Mouse (Mus musculus): ENCODE data around the gene Gm17660. TPM values are rescaled to one million over a fixed set of nuclear protein-coding genes. Genes with fewer than 3 reads are reported as not detected.
"Not testable (repeated sequence)": the region's sequence is repeated elsewhere in the genome, so short reads cannot be mapped to it uniquely, and the experiment has no call there.

Gene Gm17660
- polyA plus RNA-seq, 1 experiment, result not detected

DNA sequence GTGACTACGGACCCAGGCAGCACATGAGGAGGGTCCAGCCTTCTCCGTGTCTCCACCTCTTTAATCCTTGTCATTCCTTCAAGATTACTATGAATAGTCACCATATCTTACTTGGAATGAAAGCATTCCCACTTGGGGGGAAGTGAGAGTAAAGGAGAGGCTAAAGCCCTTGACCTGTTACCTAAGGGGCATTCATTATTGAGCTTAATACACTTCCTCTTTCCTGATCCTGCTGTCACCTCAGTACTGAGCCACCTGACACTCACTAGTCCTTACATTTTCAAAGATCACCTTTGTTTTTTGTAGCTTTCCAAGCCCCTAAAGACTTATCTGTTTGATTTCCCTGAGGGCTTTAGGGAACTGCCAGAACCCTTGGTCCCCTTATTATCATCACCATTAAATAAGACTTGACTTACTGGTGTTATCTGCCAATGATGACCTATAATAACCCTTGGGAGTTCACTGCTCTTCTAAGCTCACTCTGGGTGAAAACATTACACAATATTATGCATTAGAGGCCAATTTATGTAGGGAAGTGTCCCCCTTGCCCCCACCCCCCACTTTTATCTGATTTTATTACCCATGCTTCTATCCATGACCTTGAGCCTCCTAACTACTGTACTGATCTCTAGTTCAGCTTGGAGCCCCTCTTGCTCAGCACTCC is 44.8 kb downstream of the Gm17660 start:
- no peak overlapping the region for H3K4me3 ChIP-seq (replicated peaks)
- H3K27me3 ChIP-seq (replicated peaks), result peaks cover 4% of the 10 kb centered on the region
- TF ChIP-seq GATA1 (IDR thresholded peaks at IDR 0.05; ENCODE audit: borderline replicate concordance, low read length) (no peak), FLI1 (IDR thresholded peaks at IDR 0.05; ENCODE audit: low read length) (no peak)
- H3K4me1 ChIP-seq, result peaks cover 11% of the 10 kb centered on the region
- no peaks in the 10 kb centered on the region for H3K36me3 ChIP-seq (replicated peaks; ENCODE audit: low read length)
- no peaks in the 10 kb centered on the region for H3K9me3 ChIP-seq

- no peaks in the 10 kb centered on the region for H3K27me3 ChIP-seq (replicated peaks)
- peaks cover 56% of the 10 kb centered on the region for H3K4me1 ChIP-seq
- peak overlapping the region; percentile 59 for H3K4me3 ChIP-seq (replicated peaks)
- H3K9me3 ChIP-seq, result no peaks in the 10 kb centered on the region
- H3K36me3 ChIP-seq (replicated peaks; ENCODE audit: low read length), result no peaks in the 10 kb centered on the region
- no peak for TF ChIP-seq FLI1 (IDR thresholded peaks at IDR 0.05; ENCODE audit: low read length)
- TF ChIP-seq GATA1 (IDR thresholded peaks at IDR 0.05; ENCODE audit: borderline replicate concordance, low read length), result no peak
These were observed 52.1 kb downstream of the Gm17660 start for GRCm38 (mm10) chr5:104025245-104025854.

GRCm38 (mm10) chr5:104024762-104025161 is 52.6 kb downstream of the Gm17660 start:
- TF ChIP-seq FLI1 (IDR thresholded peaks at IDR 0.05; ENCODE audit: low read length) (no peak), GATA1 (IDR thresholded peaks at IDR 0.05; ENCODE audit: borderline replicate concordance, low read length) (no peak)
- Histone ChIP-seq H3K27me3 (replicated peaks) (no peaks in the 10 kb centered on the region), H3K36me3 (replicated peaks; ENCODE audit: low read length) (no peaks in the 10 kb centered on the region), H3K9me3 (no peaks in the 10 kb centered on the region), H3K4me1 (peaks cover 61% of the 10 kb centered on the region), H3K4me3 (replicated peaks) (no peak overlapping the region)

- H3K4me3 ChIP-seq (replicated peaks); H3K36me3 ChIP-seq (replicated peaks; ENCODE audit: low read length); H3K9me3 ChIP-seq: not testable (repeated sequence)
These were observed 53.2 kb downstream of the Gm17660 start for GRCm38 (mm10) chr5:104024193-104024592.

GRCm38 (mm10) chr5:104023289-104024020 is 54.0 kb downstream of the Gm17660 start:
- no peaks in the 10 kb centered on the region for H3K27me3 ChIP-seq (replicated peaks)
- TF ChIP-seq FLI1 (IDR thresholded peaks at IDR 0.05; ENCODE audit: low read length) (no peak), GATA1 (IDR thresholded peaks at IDR 0.05; ENCODE audit: borderline replicate concordance, low read length) (no peak)
- no peaks in the 10 kb centered on the region for H3K36me3 ChIP-seq (replicated peaks; ENCODE audit: low read length)
- H3K4me1 ChIP-seq, result peaks cover 71% of the 10 kb centered on the region
- H3K4me3 ChIP-seq (replicated peaks), result peak overlapping the region; percentile 83
- H3K9me3 ChIP-seq, result no peaks in the 10 kb centered on the region

More at GRCm38 (mm10) chr5:104024193-104024592, 53.2 kb downstream of the Gm17660 start:
- peaks cover 66% of the 10 kb centered on the region for H3K4me1 ChIP-seq
- H3K27me3 ChIP-seq (replicated peaks), result not testable (repeated sequence)

GRCm38 (mm10) chr5:104022558-104022957 is 54.9 kb downstream of the Gm17660 start:
- no peak for TF ChIP-seq FLI1 (IDR thresholded peaks at IDR 0.05; ENCODE audit: low read length)
- TF ChIP-seq GATA1 (IDR thresholded peaks at IDR 0.05; ENCODE audit: borderline replicate concordance, low read length), result no peak
- Histone ChIP-seq H3K4me1 (peaks cover 77% of the 10 kb centered on the region), H3K36me3 (replicated peaks; ENCODE audit: low read length) (peaks cover 9% of the 10 kb centered on the region), H3K9me3 (no peaks in the 10 kb centered on the region), H3K4me3 (replicated peaks) (peak overlapping the region; percentile 94), H3K27me3 (replicated peaks) (no peaks in the 10 kb centered on the region)

DNA sequence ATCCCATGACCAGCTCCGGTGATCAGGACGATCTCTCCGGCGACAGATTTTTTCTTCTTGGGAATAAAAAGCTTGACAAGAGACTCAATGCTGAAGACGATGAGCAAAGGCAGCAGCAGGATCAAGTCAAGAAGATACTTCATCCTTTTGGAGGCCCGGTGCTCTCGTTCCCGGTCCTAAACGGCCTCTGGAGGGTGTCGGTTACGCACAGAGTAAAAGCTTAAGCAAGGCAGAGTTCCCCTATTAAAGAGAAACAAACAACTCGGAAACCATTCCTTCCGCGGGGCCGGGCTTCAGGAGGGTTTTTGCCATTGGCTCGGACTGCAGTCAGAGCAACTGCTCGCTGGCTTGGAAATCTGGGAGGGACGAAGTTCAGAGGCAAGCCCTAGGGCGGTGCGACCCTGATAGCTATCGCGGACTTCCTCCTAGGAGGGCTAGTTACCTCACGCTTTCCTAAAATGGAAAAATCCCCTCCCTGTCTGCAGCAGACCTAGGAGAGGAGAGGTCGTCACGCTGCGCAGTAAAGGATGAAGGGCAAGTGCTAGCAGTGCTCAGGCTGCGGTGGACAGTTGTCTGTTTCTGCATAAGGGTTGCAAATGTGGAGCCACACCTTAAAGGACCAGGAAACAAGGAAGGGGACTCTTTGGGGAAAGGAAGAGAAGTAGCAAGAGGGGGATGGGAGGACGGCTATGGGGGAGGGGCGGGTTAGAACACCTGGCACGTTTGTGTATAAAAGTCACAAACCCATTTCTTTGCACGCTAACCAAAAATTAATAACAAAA is 55.6 kb downstream of the Gm17660 start, which contains the start of gene Hsd17b11:
Hsd17b11 (minus strand) TSS at position 323 of the 782 bp plus-strand sequence.
- TF ChIP-seq GATA1 (IDR thresholded peaks at IDR 0.05; ENCODE audit: borderline replicate concordance, low read length) (no peak), FLI1 (IDR thresholded peaks at IDR 0.05; ENCODE audit: low read length) (no peak)
- Histone ChIP-seq H3K36me3 (replicated peaks; ENCODE audit: low read length) (peaks cover 14% of the 10 kb centered on the region), H3K4me1 (peaks cover 72% of the 10 kb centered on the region), H3K27me3 (replicated peaks) (no peaks in the 10 kb centered on the region), H3K4me3 (replicated peaks) (peak within 1 kb of the TSS; percentile 94), H3K9me3 (no peaks in the 10 kb centered on the region)

Other genes with a start within 250 kb of the Gm17660 start
- not detected in 2 replicates for gene Klhl8, start 166.3 kb downstream of the Gm17660 start, polyA plus RNA-seq (2012; ENCODE audit: insufficient read depth, low replicate concordance)
- not detected in 2 replicates for gene Hsd17b13, start 100.2 kb downstream of the Gm17660 start, polyA plus RNA-seq (2012; ENCODE audit: insufficient read depth, low replicate concordance)
- 0.63 TPM in 1 of 2 replicates, not detected in the other for gene Hsd17b11, start 55.7 kb downstream of the Gm17660 start, polyA plus RNA-seq (2012; ENCODE audit: insufficient read depth, low replicate concordance)
- gene Nudt9, start 31.3 kb downstream of the Gm17660 start, polyA plus RNA-seq (2012; ENCODE audit: insufficient read depth, low replicate concordance), result 101 and 144 TPM in 2 replicates
- gene Sparcl1, start 36.1 kb upstream of the Gm17660 start, polyA plus RNA-seq (2012; ENCODE audit: insufficient read depth, low replicate concordance), result not detected in 2 replicates
- not detected in 2 replicates for gene Dspp, start 93.1 kb upstream of the Gm17660 start, polyA plus RNA-seq (2012; ENCODE audit: insufficient read depth, low replicate concordance)
- gene Dmp1, start 125.0 kb upstream of the Gm17660 start, polyA plus RNA-seq (2012; ENCODE audit: insufficient read depth, low replicate concordance), result not detected in 2 replicates
- not detected in 2 replicates for gene Ibsp, start 221.6 kb upstream of the Gm17660 start, polyA plus RNA-seq (2012; ENCODE audit: insufficient read depth, low replicate concordance)
- not detected in 2 replicates for gene Mepe, start 247.7 kb upstream of the Gm17660 start, polyA plus RNA-seq (2012; ENCODE audit: insufficient read depth, low replicate concordance)

All from megakaryocyte, embryonic 14.5 days (primary cell).